Mouse (Mus musculus): ENCODE data around the gene 1700025C18Rik. TPM values are rescaled to one million over a fixed set of nuclear protein-coding genes. Genes with fewer than 3 reads are reported as not detected.

The 1700025C18Rik gene
- polyA plus RNA-seq, 1 experiment from 2014 or later, result not detected

DNA sequence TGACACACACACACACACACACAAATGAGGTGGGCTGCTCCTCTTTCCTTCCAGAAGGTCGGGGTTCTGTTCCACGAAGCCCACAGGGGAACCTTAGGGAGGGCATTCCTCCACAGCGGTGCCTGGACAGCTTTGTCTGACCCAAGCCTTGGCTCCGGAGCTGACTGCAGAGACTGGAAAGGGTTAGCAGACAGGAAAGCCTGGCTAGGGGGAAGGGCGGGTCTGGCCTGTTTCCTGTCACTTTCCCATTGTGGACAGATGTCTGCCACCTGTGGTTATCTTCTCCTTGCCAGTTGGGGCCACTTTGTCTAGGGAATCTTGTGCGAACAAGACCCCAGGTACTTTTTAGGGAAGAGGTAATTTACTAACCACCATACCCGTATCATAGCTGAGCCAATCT, 34.6 kb downstream of the 1700025C18Rik start:
- Histone ChIP-seq H3K4me1 (peaks cover 12% of the 10 kb centered on the region; the same call in 1 of the 2 replicates), H3K4me2 (replicated peaks) (peak overlapping the region; percentile 45), H3K27me3 (0 out of 2 replicates have a peak, but pooled peaks cover 14% of the 10 kb centered on the region), H3K27ac (no peak overlapping the region), H3K9ac (no peak overlapping the region), H3K36me3 (no peaks in the 10 kb centered on the region), H3K4me3 (peak overlapping the region; percentile 21), H3K9me3 (no peaks in the 10 kb centered on the region)
- ATAC-seq (ENCODE audit: insufficient number of reproducible peaks, insufficient read depth, low FRiP score, low TSS enrichment), result no peak
- 4% methylated on average over 7 of the region's 7 CpGs for WGBS

- Histone ChIP-seq H3K4me2 (replicated peaks) (peak within 1 kb of the TSS; percentile 45), H3K4me1 (peaks cover 12% of the 10 kb centered on the region; the same call in 1 of the 2 replicates), H3K36me3 (no peaks in the 10 kb centered on the region), H3K27me3 (0 out of 2 replicates have a peak, but pooled peaks cover 14% of the 10 kb centered on the region), H3K9me3 (no peaks in the 10 kb centered on the region), H3K4me3 (peak within 1 kb of the TSS; percentile 21), H3K27ac (no peak within 1 kb of the TSS), H3K9ac (no peak within 1 kb of the TSS)
- 12% methylated on average over 25 of the region's 25 CpGs for WGBS
- ATAC-seq (ENCODE audit: insufficient number of reproducible peaks, insufficient read depth, low FRiP score, low TSS enrichment), result 0 out of 2 replicates have a peak, but pooled peaks have one; percentile 43
Measured at GRCm38 (mm10) chr2:165054888-165055852, 35.4 kb downstream of the 1700025C18Rik start, which contains the start of gene Cd40. TSS of gene Cd40 (plus strand) at chr2:165055627.

DNA sequence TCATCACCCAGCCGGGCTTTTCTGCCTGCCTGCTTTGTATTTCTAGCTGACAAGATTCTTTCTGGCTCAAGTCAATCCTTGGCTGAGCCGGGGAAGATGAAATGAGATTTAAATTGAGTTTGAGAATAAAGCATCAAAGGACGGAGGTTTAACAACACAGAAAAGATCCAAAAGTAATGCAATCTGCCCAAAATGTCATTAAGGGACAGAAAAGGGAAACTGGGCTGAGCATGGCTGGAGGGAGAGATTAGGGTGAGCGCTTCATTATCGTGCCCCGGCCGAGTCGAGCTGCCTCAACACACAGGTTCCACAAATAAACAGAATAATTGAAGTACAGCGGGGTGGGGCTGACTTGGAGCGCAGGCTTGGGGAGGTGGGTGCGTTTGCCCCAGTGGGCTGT, 39.0 kb downstream of the 1700025C18Rik start:
- H3K4me3 ChIP-seq, result no peak overlapping the region
- no peaks in the 10 kb centered on the region for H3K36me3 ChIP-seq
- H3K27ac ChIP-seq, result no peak overlapping the region
- no peaks in the 10 kb centered on the region for H3K9me3 ChIP-seq
- H3K27me3 ChIP-seq, result 0 out of 2 replicates have a peak, but pooled peaks cover 7% of the 10 kb centered on the region
- peaks cover 12% of the 10 kb centered on the region; the same call in 1 of the 2 replicates for H3K4me1 ChIP-seq
- H3K4me2 ChIP-seq (replicated peaks), result no peak overlapping the region
- ATAC-seq (ENCODE audit: insufficient number of reproducible peaks, insufficient read depth, low FRiP score, low TSS enrichment), result no peak
- H3K9ac ChIP-seq, result no peak overlapping the region
- 36% methylated on average over 11 of the region's 11 CpGs for WGBS

GRCm38 (mm10) chr2:165050826-165051548, 39.6 kb downstream of the 1700025C18Rik start:
- peaks cover 12% of the 10 kb centered on the region; the same call in 1 of the 2 replicates for H3K4me1 ChIP-seq
- H3K27me3 ChIP-seq, result 0 out of 2 replicates have a peak, but pooled peaks cover 4% of the 10 kb centered on the region
- H3K4me2 ChIP-seq (replicated peaks), result no peak overlapping the region
- 79% methylated on average over 18 of the region's 18 CpGs for WGBS
- no peaks in the 10 kb centered on the region for H3K36me3 ChIP-seq
- ATAC-seq (ENCODE audit: insufficient number of reproducible peaks, insufficient read depth, low FRiP score, low TSS enrichment), result no peak
- no peak overlapping the region for H3K4me3 ChIP-seq
- H3K9me3 ChIP-seq, result no peaks in the 10 kb centered on the region
- H3K9ac ChIP-seq, result no peak overlapping the region
- no peak overlapping the region for H3K27ac ChIP-seq

GRCm38 (mm10) chr2:165049044-165049443, 41.5 kb downstream of the 1700025C18Rik start:
- H3K9ac ChIP-seq, result no peak overlapping the region
- no peaks in the 10 kb centered on the region for H3K27me3 ChIP-seq
- H3K4me3 ChIP-seq, result no peak overlapping the region
- no peak for ATAC-seq (ENCODE audit: insufficient number of reproducible peaks, insufficient read depth, low FRiP score, low TSS enrichment)
- H3K27ac ChIP-seq, result no peak overlapping the region
- WGBS, result 66% methylated on average over 5 of the region's 5 CpGs
- H3K9me3 ChIP-seq, result no peaks in the 10 kb centered on the region
- H3K4me1 ChIP-seq, result no peaks in the 10 kb centered on the region
- no peaks in the 10 kb centered on the region for H3K36me3 ChIP-seq
- no peak overlapping the region for H3K4me2 ChIP-seq (replicated peaks)

DNA sequence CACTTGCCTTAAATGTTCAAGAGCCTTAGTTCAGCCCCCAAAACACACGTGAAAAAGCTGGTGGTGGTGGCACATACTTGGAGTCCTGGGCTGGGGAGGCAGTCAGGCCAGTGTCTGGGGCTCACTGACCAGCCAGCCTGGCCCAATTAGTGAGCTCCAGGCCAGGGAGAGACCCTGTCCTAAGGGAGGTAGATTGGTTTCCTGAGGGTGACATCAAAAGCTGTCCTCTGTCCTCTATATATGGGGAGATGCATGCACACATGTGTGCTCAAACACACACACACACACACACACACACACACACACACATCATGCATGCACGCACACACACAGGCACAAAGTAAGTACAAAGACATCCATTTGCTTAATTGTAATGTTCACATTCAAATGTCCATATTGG, 46.8 kb downstream of the 1700025C18Rik start:
- Histone ChIP-seq H3K36me3 (no peaks in the 10 kb centered on the region), H3K9me3 (no peaks in the 10 kb centered on the region), H3K4me1 (no peaks in the 10 kb centered on the region), H3K4me2 (replicated peaks) (no peak overlapping the region), H3K27ac (no peak overlapping the region), H3K4me3 (no peak overlapping the region), H3K9ac (0 out of 2 replicates have a peak overlapping the region, but pooled peaks have one; percentile 1), H3K27me3 (no peaks in the 10 kb centered on the region)
- ATAC-seq (ENCODE audit: insufficient number of reproducible peaks, insufficient read depth, low FRiP score, low TSS enrichment), result no peak
- 56% methylated on average over 2 of the region's 2 CpGs for WGBS

DNA sequence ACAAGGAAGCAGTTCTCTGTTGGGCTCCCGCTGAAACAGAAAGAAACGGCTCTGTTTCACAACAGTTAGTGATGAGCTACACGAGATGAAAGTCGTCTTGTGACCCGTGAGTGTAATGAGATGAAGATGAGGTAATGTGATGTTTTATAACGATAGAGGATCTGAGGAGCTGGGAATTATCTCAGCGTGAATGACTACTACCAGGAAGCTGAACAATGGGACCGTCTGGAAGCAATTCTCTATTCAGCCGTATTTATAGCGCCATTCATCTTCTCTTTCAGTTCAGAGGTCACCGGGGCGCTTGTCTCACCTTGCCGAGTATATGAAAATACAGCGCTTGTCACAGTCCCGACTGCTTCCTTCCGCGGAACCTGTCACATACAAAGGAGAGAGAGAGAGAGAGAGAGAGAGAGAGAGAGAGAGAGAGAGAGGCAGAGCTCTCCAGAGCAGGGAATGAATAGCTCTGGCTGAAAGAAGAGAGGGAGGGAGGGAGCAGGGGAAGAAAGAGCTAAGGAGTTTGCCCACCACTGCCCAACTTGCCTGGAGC, 47.4 kb downstream of the 1700025C18Rik start:
- Histone ChIP-seq H3K9me3 (no peaks in the 10 kb centered on the region), H3K27me3 (no peaks in the 10 kb centered on the region), H3K9ac (0 out of 2 replicates have a peak overlapping the region, but pooled peaks have one; percentile 1), H3K27ac (no peak overlapping the region), H3K4me1 (no peaks in the 10 kb centered on the region), H3K4me2 (replicated peaks) (peak overlapping the region; percentile 35), H3K4me3 (no peak overlapping the region), H3K36me3 (no peaks in the 10 kb centered on the region)
- 0 out of 2 replicates have a peak, but pooled peaks have one; percentile 29 for ATAC-seq (ENCODE audit: insufficient number of reproducible peaks, insufficient read depth, low FRiP score, low TSS enrichment)
- WGBS, result 11% methylated on average over 17 of the region's 17 CpGs

DNA sequence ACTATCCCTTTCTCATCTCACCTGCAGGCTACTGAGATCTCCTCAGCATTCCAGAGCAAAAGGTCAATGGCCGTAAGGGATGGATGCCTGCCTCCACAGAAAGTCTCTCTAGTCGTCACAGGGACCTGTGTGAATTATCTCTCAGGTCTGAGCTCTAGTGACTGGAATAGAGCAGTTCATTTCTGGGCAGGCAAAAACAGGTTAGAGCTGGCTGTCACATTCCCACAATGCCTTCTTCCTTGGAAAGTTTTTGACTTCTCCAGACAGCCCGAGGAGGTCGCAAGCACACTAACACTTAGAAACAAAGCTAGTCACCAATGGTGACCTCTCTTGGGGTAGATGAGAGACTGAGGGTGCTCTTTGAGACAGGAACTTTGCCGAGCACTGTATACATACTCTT, 48.4 kb downstream of the 1700025C18Rik start:
- Histone ChIP-seq H3K27me3 (no peaks in the 10 kb centered on the region), H3K27ac (no peak overlapping the region), H3K4me2 (replicated peaks) (no peak overlapping the region), H3K9ac (no peak overlapping the region), H3K4me3 (no peak overlapping the region), H3K9me3 (no peaks in the 10 kb centered on the region), H3K4me1 (no peaks in the 10 kb centered on the region), H3K36me3 (no peaks in the 10 kb centered on the region)
- 72% methylated on average over 5 of the region's 5 CpGs for WGBS
- ATAC-seq (ENCODE audit: insufficient number of reproducible peaks, insufficient read depth, low FRiP score, low TSS enrichment), result no peak

GRCm38 (mm10) chr2:165037415-165037814, 53.1 kb downstream of the 1700025C18Rik start:
- Histone ChIP-seq H3K4me3 (no peak overlapping the region), H3K27ac (no peak overlapping the region), H3K4me2 (replicated peaks) (no peak overlapping the region), H3K9ac (no peak overlapping the region), H3K4me1 (peaks cover 15% of the 10 kb centered on the region), H3K36me3 (no peaks in the 10 kb centered on the region), H3K27me3 (no peaks in the 10 kb centered on the region), H3K9me3 (no peaks in the 10 kb centered on the region)
- 74% methylated on average over 4 of the region's 4 CpGs for WGBS
- no peak for ATAC-seq (ENCODE audit: insufficient number of reproducible peaks, insufficient read depth, low FRiP score, low TSS enrichment)

DNA sequence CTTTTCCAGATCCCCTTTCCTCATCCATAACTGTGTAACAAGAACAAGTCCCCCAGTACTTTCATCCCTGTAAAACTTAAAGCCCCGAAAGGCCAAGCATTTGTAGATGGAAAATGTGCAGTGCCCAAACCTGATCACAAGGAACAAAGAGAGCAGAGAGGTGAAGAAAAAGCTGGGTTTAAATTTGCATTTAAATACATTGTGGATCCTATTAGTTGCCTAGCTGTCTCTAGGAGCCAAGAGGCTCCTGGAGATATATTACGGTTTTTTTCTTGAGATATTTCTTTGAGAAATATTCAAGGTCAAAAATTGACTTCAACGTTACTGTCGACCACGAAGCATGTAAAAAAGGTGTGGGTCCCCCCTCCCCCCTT, 55.5 kb downstream of the 1700025C18Rik start:
- ATAC-seq (ENCODE audit: insufficient number of reproducible peaks, insufficient read depth, low FRiP score, low TSS enrichment), result no peak
- no peak overlapping the region for H3K9ac ChIP-seq

More for the DNA sequence above, 55.5 kb downstream of the 1700025C18Rik start:
- no peaks in the 10 kb centered on the region for H3K27me3 ChIP-seq
- H3K27ac ChIP-seq, result peak overlapping the region; percentile 85
- H3K9me3 ChIP-seq, result no peaks in the 10 kb centered on the region
- no peaks in the 10 kb centered on the region for H3K36me3 ChIP-seq
- 44% methylated on average over 5 of the region's 5 CpGs for WGBS
- peak overlapping the region; percentile 95 for H3K4me3 ChIP-seq
- peak overlapping the region; percentile 31 for H3K4me2 ChIP-seq (replicated peaks)
- peaks cover 22% of the 10 kb centered on the region for H3K4me1 ChIP-seq

Measured in embryonic facial prominence, embryonic 12.5 days (tissue).